In genomic region chr5:23736366-23736765, GRCm38 (mm10) we compare ENCODE assay signal across 22 mouse cellular contexts. TPM values are rescaled to one million over a fixed set of nuclear protein-coding genes. Genes with fewer than 3 reads are reported as not detected.
DNase-seq lines count a peak whose midpoint lies in the region; ATAC-seq and TF ChIP-seq lines count a peak whose summit lies in the region.
"Had no signal": no experiment of that assay in that cellular context is flagged by ENCODE, and none has a peak within 500 bp of the region (broad histone marks: within the 10 kb centered on the region; RNA-seq: fewer than 3 reads in every experiment).

No protein-coding gene starts in this region.

- no peaks in the 10 kb centered on the region for H3K4me1 ChIP-seq in kidney, embryonic 16.5 days (ENCODE audit: insufficient read depth, low read length)
- H3K4me1 ChIP-seq: embryonic facial prominence, embryonic 15.5 days; hindbrain, embryonic 13.5 days; intestine, embryonic 15.5 days; midbrain, embryonic 15.5 days had no signal

- H3K9me3 ChIP-seq in kidney, embryonic 16.5 days (ENCODE audit: low read length): no peaks in the 10 kb centered on the region
- H3K9me3 ChIP-seq: embryonic facial prominence, embryonic 15.5 days; G1E; heart, embryonic 15.5 days; hindbrain, embryonic 13.5 days; intestine, embryonic 15.5 days; midbrain, embryonic 15.5 days had no signal

- H3K4me3 ChIP-seq in gastrocnemius, adult 2 months: no peak overlapping the region
- H3K4me3 ChIP-seq in kidney, embryonic 16.5 days (ENCODE audit: low read length): no peak overlapping the region
- H3K4me3 ChIP-seq: embryonic facial prominence, embryonic 15.5 days; heart, embryonic 15.5 days; hindbrain, embryonic 13.5 days; intestine, embryonic 15.5 days; megakaryocyte, embryonic 14.5 days; midbrain, embryonic 15.5 days had no signal

- WGBS in kidney, embryonic 16.5 days: 59% methylated on average over 4 of the region's 4 CpGs

- H3K27me3 ChIP-seq in kidney, embryonic 16.5 days (ENCODE audit: insufficient read depth, low read length): no peaks in the 10 kb centered on the region
- H3K27me3 ChIP-seq: embryonic facial prominence, embryonic 15.5 days; heart, embryonic 15.5 days; hindbrain, embryonic 13.5 days; intestine, embryonic 15.5 days; megakaryocyte, embryonic 14.5 days; midbrain, embryonic 15.5 days had no signal

- peaks cover 6% of the 10 kb centered on the region; the same call in 1 of the 2 replicates for H3K36me3 ChIP-seq in kidney, embryonic 16.5 days (ENCODE audit: insufficient read depth, low read length)
- H3K36me3 ChIP-seq: intestine, embryonic 15.5 days had no signal

- intact Hi-C loops in gastrocnemius, adult 2 months (cut with DNase I): no loop called here

- no peak for ATAC-seq in kidney, embryonic 16.5 days (ENCODE audit: low FRiP score, low TSS enrichment)
- ATAC-seq: CD4-positive, CD25-positive, alpha-beta regulatory T cell, adult 4 months; intestine, embryonic 15.5 days; lung, postnatal 0 days; midbrain, embryonic 15.5 days had no signal

- no peak overlapping the region for H3K27ac ChIP-seq in gastrocnemius, adult 2 months
- no peak overlapping the region for H3K27ac ChIP-seq in kidney, embryonic 16.5 days (ENCODE audit: low read length)
- H3K27ac ChIP-seq: embryonic facial prominence, embryonic 15.5 days; heart, embryonic 15.5 days; hindbrain, embryonic 13.5 days; intestine, embryonic 15.5 days; liver, embryonic 14.5 days; midbrain, embryonic 15.5 days had no signal

- no peak overlapping the region for H3K9ac ChIP-seq in kidney, embryonic 16.5 days (replicated peaks; ENCODE audit: low read length)
- H3K9ac ChIP-seq: embryonic facial prominence, embryonic 15.5 days; heart, embryonic 15.5 days; hindbrain, embryonic 13.5 days; intestine, embryonic 15.5 days; liver, embryonic 14.5 days; midbrain, embryonic 15.5 days had no signal

- H3K4me2 ChIP-seq in kidney, embryonic 16.5 days (replicated peaks; ENCODE audit: low read depth, low read length): no peak overlapping the region
- H3K4me2 ChIP-seq: embryonic facial prominence, embryonic 15.5 days; heart, embryonic 15.5 days; hindbrain, embryonic 13.5 days; intestine, embryonic 15.5 days; midbrain, embryonic 15.5 days had no signal

- no peak for TF ChIP-seq CTCF in gastrocnemius, adult 2 months (IDR thresholded peaks at IDR 0.05)

- peak; percentile 47 for DNase-seq in gastrocnemius, adult 2 months
- no peak for DNase-seq in gastrocnemius, postnatal 25 days
- DNase-seq in kidney, postnatal 36 days: peak; percentile 5 to 39
- DNase-seq in Muller cell, postnatal 12 days (ENCODE audit: inconsistent ontology term): peak; percentile 62
- DNase-seq in gastrocnemius, postnatal 10 days: peak; percentile 56
- DNase-seq in retina, embryonic 14.5 days (ENCODE audit: low spot score): no peak
- DNase-seq: adrenal gland, adult 8-10 months; cerebellum, adult 2 months; right cerebral cortex, adult 18-20 months; spleen, adult 18-20 months; thymus, adult 18-20 months had no signal

RNA-seq across cellular contexts. Expression of gene Pus7, which starts 47.1 kb away (rescaled TPM):
- 10 to 100 TPM in 1 of 2 experiments, 1 to 10 TPM in 1; 9.9 to 11.2 TPM for total RNA-seq in gastrocnemius, adult 2 months (2021)
- 10 to 100 TPM in 1 of 2 experiments, 1 to 10 TPM in 1; 8.4 to 11.2 TPM for total RNA-seq in gastrocnemius, postnatal 25 days (2021)
- polyA plus RNA-seq in kidney, embryonic 16.5 days (2015; fragmentation: Nextera tagmentation; extraction: Ambion mirVana): 32.3 and 34.8 TPM in 2 replicates
- total RNA-seq in gastrocnemius, postnatal 10 days (2021): 10 to 100 TPM; 13.0 to 16.4 TPM

RNA-seq across cellular contexts. Expression of gene Rint1, which starts 51.1 kb away (rescaled TPM):
- 1 to 10 TPM; 7.9 to 8.1 TPM for total RNA-seq in gastrocnemius, adult 2 months (2021)
- total RNA-seq in gastrocnemius, postnatal 25 days (2021): 10 to 100 TPM in 1 of 2 experiments, 1 to 10 TPM in 1; 9.5 to 10.1 TPM
- 33.6 and 36.7 TPM in 2 replicates for polyA plus RNA-seq in kidney, embryonic 16.5 days (2015; fragmentation: Nextera tagmentation; extraction: Ambion mirVana)
- 10 to 100 TPM in 1 of 2 experiments, 1 to 10 TPM in 1; 9.8 to 13.8 TPM for total RNA-seq in gastrocnemius, postnatal 10 days (2021)

RNA-seq across cellular contexts. Expression of gene Srpk2, which starts 51.9 kb away (rescaled TPM):
- 10 to 100 TPM; 26.8 to 27.1 TPM for total RNA-seq in gastrocnemius, adult 2 months (2021)
- total RNA-seq in gastrocnemius, postnatal 25 days (2021): 10 to 100 TPM; 24.0 TPM
- polyA plus RNA-seq in kidney, embryonic 16.5 days (2015; fragmentation: Nextera tagmentation; extraction: Ambion mirVana): 40.4 and 47.7 TPM in 2 replicates
- total RNA-seq in gastrocnemius, postnatal 10 days (2021): 10 to 100 TPM; 35.7 to 41.2 TPM

Comparison
In these comparisons a context has a peak if more than half of its experiments do, and no peak if none do; other contexts are left out.
1. DNase-seq: peak in gastrocnemius, adult 2 months (single experiment), kidney, postnatal 36 days (2 of 2), Muller cell, postnatal 12 days (single experiment) and gastrocnemius, postnatal 10 days (single experiment); none in gastrocnemius, postnatal 25 days (single experiment) and retina, embryonic 14.5 days (single experiment).